Mouse (Mus musculus) E14TG2a.4 (cell line): ENCODE results near the gene Krt8.

ENCODE experiments used
- CTCF ChIP-seq: conservative IDR thresholded peaks from 2 replicates; pipeline ENCODE4 v1.5.1; 2014; ENCODE audit warnings: low read length
- POU5F1 ChIP-seq: IDR thresholded peaks from 2 replicates; pipeline ENCODE4 v1.6.1; 2014; ENCODE audit warnings: low read length, borderline replicate concordance

GRCm38 (mm10) chr15:102034121-102035053, 30.1 kb upstream of the Krt8 start:
- TF ChIP-seq CTCF = no peak
- TF ChIP-seq POU5F1 = no peak
